Mouse (Mus musculus) central nervous system, embryonic 11.5 days (tissue): Measurements from ENCODE around the gene Dolk. TPM values are rescaled to one million over a fixed set of nuclear protein-coding genes. Genes with fewer than 3 reads are reported as not detected.

ENCODE experiments used
- polyA plus RNA-seq: library from polyadenylated mRNA; depleted of rRNA; stranded (reverse); fragments of >200 nt; gene quantifications from 2 replicates; pipeline ENCODE4 v1.2.3, GENCODE M21; 2012; rRNA removed

Dolk gene
- polyA plus RNA-seq = 8.1 and 10.7 TPM in 2 replicates

DNA sequence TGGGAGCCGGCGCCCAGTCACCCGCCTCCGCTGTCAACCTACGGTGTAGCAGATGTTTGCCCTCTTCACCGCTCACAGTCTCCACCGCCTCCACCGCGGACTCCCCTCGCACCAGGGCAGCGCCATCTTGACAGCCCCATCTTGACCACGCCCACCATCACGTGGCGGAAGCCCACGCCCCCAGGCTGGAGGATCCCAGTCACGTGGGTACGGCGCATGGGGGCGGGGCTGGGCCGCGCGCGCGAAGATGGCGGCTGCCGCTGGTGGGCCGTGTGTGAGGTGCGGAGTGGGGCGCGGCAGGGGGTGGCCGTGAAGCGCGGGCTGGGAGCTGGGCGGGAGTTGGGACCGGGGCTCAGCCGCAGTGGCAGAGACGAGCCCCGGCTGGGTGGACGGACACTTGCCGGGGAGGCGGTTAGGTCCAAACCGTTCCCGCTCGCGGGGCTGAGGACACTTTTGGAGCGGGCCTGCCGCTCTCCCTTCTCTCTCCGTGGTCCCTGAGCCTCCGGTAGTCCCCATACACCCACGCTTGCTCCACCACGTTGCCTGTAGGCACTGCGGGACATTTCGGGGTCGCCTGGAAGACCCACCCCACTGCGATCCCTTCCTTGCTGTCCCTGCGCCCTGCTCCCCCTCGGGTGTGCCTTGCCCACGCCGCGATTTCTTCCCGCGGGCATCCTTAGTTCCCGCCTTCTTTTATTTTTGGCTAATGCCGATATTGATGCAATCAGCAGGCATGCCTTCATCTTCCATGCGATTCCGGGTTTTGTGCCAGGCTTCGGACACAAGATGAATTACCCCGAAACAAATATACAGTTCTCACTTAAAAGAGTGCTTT lies at the start of gene Dolk, which contains the start of gene Nup188:
Gene Dolk (minus strand): TSS at position 143 of the 835 bp plus-strand sequence.
Gene Nup188 (plus strand): TSS at position 206 of the 835 bp plus-strand sequence.

DNA sequence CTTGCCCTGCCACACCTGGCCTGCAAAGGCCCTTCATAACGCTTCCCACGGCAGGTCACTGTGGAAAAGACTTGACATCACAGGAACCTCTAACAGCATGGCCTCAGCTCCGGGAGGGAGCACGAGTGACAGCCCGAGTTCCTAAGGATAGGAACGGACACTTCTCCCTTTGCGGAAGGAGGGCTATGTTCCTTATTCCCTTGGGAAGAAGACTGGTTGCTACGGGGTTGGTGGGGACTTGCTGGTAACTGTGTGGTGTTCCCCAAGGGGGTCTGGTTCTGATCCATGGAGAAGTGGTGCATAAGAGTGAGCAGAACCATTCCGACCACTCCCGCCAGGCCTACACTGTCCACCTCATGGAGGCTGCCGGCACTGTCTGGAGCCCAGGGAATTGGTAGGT lies 5.4 kb downstream of the Dolk start, which contains the start of gene Gm28038:
Gene Gm28038 (plus strand): TSS at position 301 of the 400 bp plus-strand sequence.

GRCm38 (mm10) chr2:30265767-30266253 lies 20.3 kb downstream of the Dolk start, which contains the start of gene Phyhd1:
Gene Phyhd1 (plus strand): TSS chr2:30266203.

GRCm38 (mm10) chr2:30240267-30240666 lies 45.9 kb downstream of the Dolk start, which contains the start of gene Gm28035:
Gene Gm28035 (plus strand): TSS chr2:30240567.

DNA sequence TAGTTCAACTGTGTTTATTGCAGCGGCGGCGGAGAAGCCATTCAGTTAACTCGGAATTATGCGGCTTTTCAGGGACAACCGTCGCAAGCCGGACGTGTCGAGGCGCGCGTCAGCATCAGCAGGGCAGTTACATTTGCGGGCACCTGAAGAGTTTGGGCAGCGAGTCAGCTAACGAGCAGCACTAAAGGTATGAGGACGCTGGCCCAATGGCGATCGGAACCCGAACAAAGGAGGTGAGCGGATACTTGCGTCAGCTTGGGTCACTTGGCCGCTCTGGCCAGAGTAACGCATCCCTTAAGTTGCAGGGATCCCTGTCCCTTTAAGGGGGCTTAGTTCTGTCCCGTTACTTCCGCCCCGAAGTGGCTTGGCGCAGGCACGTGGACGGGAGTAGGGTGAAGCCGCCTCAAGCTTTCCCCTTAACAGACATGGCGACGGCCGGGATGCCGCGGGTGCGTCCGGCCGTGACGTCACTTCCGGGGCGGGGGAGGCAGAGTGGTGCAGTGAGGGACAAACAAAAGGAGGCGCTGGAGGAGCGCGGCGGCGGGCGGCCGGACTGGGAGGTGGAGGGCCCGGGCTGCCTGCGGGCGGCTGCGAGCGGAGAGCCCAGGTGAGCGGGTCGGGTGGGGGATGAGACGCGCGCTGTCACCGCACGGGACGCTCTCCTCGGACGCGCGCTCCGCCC lies 48.8 kb downstream of the Dolk start, which contains the start of gene Lrrc8a:
Gene Lrrc8a (plus strand): TSS at position 517 of the 682 bp plus-strand sequence.

Other genes starting within 250 kb of the Dolk start
- gene Wdr34, start 237.5 kb downstream of the Dolk start, polyA plus RNA-seq = 31.5 and 32.4 TPM in 2 replicates
- gene Set, start 229.0 kb downstream of the Dolk start, polyA plus RNA-seq = 683 and 2,388 TPM in 2 replicates
- gene Pkn3, start 208.7 kb downstream of the Dolk start, polyA plus RNA-seq = 17.4 and 28.0 TPM in 2 replicates
- 22.3 and 37.3 TPM in 2 replicates for gene Zdhhc12, start 192.7 kb downstream of the Dolk start, polyA plus RNA-seq
- gene Zer1, start 161.7 kb downstream of the Dolk start, polyA plus RNA-seq = 26.9 and 42.9 TPM in 2 replicates
- 43.4 and 48.1 TPM in 2 replicates for gene Tbc1d13, start 152.6 kb downstream of the Dolk start, polyA plus RNA-seq
- 10.5 and 11.2 TPM in 2 replicates for gene Endog, start 114.8 kb downstream of the Dolk start, polyA plus RNA-seq
- gene Spout1, start 107.9 kb downstream of the Dolk start, polyA plus RNA-seq = 59.2 and 60.5 TPM in 2 replicates
- gene Kyat1, start 80.5 kb downstream of the Dolk start, polyA plus RNA-seq = 14.1 and 17.2 TPM in 2 replicates
- 17.0 and 25.4 TPM in 2 replicates for gene Lrrc8a, start 48.6 kb downstream of the Dolk start, polyA plus RNA-seq
- 4.9 and 10.7 TPM in 2 replicates for gene Gm28035, start 45.8 kb downstream of the Dolk start, polyA plus RNA-seq
- 7.4 and 9.1 TPM in 2 replicates for gene Phyhd1, start 20.1 kb downstream of the Dolk start, polyA plus RNA-seq
- not detected in 2 replicates for gene Gm28038, start 5.3 kb downstream of the Dolk start, polyA plus RNA-seq
- gene Nup188, start 63 bp upstream of the Dolk start, polyA plus RNA-seq = 37.5 and 56.2 TPM in 2 replicates
- gene Sh3glb2, start 73.0 kb upstream of the Dolk start, polyA plus RNA-seq = 98.2 and 111 TPM in 2 replicates
- 30.4 and 37.9 TPM in 2 replicates for gene Miga2, start 77.9 kb upstream of the Dolk start, polyA plus RNA-seq
- gene Dolpp1, start 105.9 kb upstream of the Dolk start, polyA plus RNA-seq = 31.9 and 49.0 TPM in 2 replicates
- gene Crat, start 129.5 kb upstream of the Dolk start, polyA plus RNA-seq = 10.8 and 19.5 TPM in 2 replicates
- gene Ptpa, start 129.7 kb upstream of the Dolk start, polyA plus RNA-seq = 117 and 122 TPM in 2 replicates
- 17.8 and 26.3 TPM in 2 replicates for gene Ier5l, start 187.9 kb upstream of the Dolk start, polyA plus RNA-seq